ENCODE assay signal across 8 mouse cellular contexts in genomic region chr17:34120180-34120723, GRCm38 (mm10). TPM values are rescaled to one million over a fixed set of nuclear protein-coding genes. Genes with fewer than 3 reads are reported as not detected.
DNase-seq lines count a peak whose midpoint lies in the region; ATAC-seq and TF ChIP-seq lines count a peak whose summit lies in the region.

No protein-coding gene starts in this region.

- DNase-seq in T-cell, adult 2 months (ENCODE audit: low spot score) = peak; percentile 61
- peak; percentile 84 to 90 for DNase-seq in cerebellum, postnatal 36 days
- DNase-seq in gastrocnemius, adult 2 months = peak; percentile 96
- DNase-seq in hindbrain, postnatal 0 days (ENCODE audit: low spot score) = peak; percentile 93
- peak; percentile 89 to 90 for DNase-seq in left cerebral cortex, postnatal 14 days (ENCODE audit: low spot score in 2 of 2)
- peak; percentile 87 to 90 for DNase-seq in right cerebral cortex, postnatal 36 days (ENCODE audit: low spot score in 2 of 2)
- DNase-seq in urinary bladder, postnatal 36 days (ENCODE audit: low spot score in 2 of 2) = peak; percentile 75 to 90

- peak; percentile 10; the same call in 1 of the 2 replicates for ATAC-seq in hindbrain, postnatal 0 days
- 0 out of 2 replicates have a peak, but pooled peaks have one; percentile 1 for ATAC-seq in megakaryocyte progenitor cell, adult 5-6 weeks (replicated peaks; ENCODE audit: poor library complexity)

- no peaks in the 10 kb centered on the region for H3K9me3 ChIP-seq in hindbrain, postnatal 0 days (ENCODE audit: low read length)

- peak overlapping the region; percentile 95 for H3K9ac ChIP-seq in hindbrain, postnatal 0 days (replicated peaks; ENCODE audit: low read length)

- H3K4me3 ChIP-seq in gastrocnemius, adult 2 months = peak overlapping the region; percentile 81
- H3K4me3 ChIP-seq in hindbrain, postnatal 0 days (ENCODE audit: low read length) = peak overlapping the region; percentile 91

- WGBS in hindbrain, postnatal 0 days = under 1% methylated on average over 30 of the region's 42 CpGs

- peak overlapping the region; percentile 98 for H3K4me2 ChIP-seq in hindbrain, postnatal 0 days (ENCODE audit: low read depth, low read length)

- no peak for TF ChIP-seq CTCF in gastrocnemius, adult 2 months (IDR thresholded peaks at IDR 0.05)
- TF ChIP-seq CTCF in hindbrain, postnatal 0 days (IDR thresholded peaks at IDR 0.05; ENCODE audit: low read depth) = no peak

- peak overlapping the region; percentile 99 for H3K27ac ChIP-seq in gastrocnemius, adult 2 months
- peak overlapping the region; percentile 100 for H3K27ac ChIP-seq in hindbrain, postnatal 0 days

- peaks cover 7% of the 10 kb centered on the region; the same call in 1 of the 2 replicates for H3K4me1 ChIP-seq in hindbrain, postnatal 0 days (ENCODE audit: insufficient read depth, low read length)

- intact Hi-C loops in gastrocnemius, adult 2 months (cut with DNase I) = loop anchor here (5.0 kb wide), 1 partner anchor 88 kb away; the partner anchor contains the start of genes Rxrb and Slc39a7
- intact Hi-C loops in left cerebral cortex, postnatal 14 days (cut with DNase I) = loop anchor here (5.0 kb wide), 1 partner anchor 472 kb away; the partner anchor contains the start of gene Pbx2

- peaks cover 17% of the 10 kb centered on the region; the same call in 1 of the 2 replicates for H3K36me3 ChIP-seq in hindbrain, postnatal 0 days (ENCODE audit: insufficient read depth, low read length)

- no peaks in the 10 kb centered on the region for H3K27me3 ChIP-seq in hindbrain, postnatal 0 days (ENCODE audit: insufficient read depth, low read length)

RNA-seq across cellular contexts. Expression of gene H2-DMa, which starts 0.9 kb away (rescaled TPM):
- total RNA-seq in gastrocnemius, adult 2 months (2021) = 1 to 10 TPM; 3.0 to 3.1 TPM
- 30.9 and 31.3 TPM in 2 replicates for total RNA-seq in hindbrain, postnatal 0 days (2014; rRNA removed)
- 23.5 and 24.1 TPM in 2 replicates for polyA plus RNA-seq in hindbrain, postnatal 0 days (2015; fragmentation: Nextera tagmentation; extraction: Ambion mirVana)
- total RNA-seq in left cerebral cortex, postnatal 14 days (2021) = 10 to 100 TPM; 25.8 to 29.1 TPM
- total RNA-seq in megakaryocyte progenitor cell, adult 5-6 weeks (2015) = 72.0 and 74.5 TPM in 2 replicates
- total RNA-seq in megakaryocyte progenitor cell, adult 5-6 weeks (2017) = 56.5 and 61.1 TPM in 2 replicates

RNA-seq across cellular contexts. Expression of gene Brd2, which starts 2.2 kb away (rescaled TPM):
- 10 to 100 TPM; 70.3 to 88.9 TPM for total RNA-seq in gastrocnemius, adult 2 months (2021)
- 180 and 195 TPM in 2 replicates for total RNA-seq in hindbrain, postnatal 0 days (2014; rRNA removed)
- 101 and 108 TPM in 2 replicates for polyA plus RNA-seq in hindbrain, postnatal 0 days (2015; fragmentation: Nextera tagmentation; extraction: Ambion mirVana)
- total RNA-seq in left cerebral cortex, postnatal 14 days (2021) = 100 to 1,000 TPM; 231 to 249 TPM
- total RNA-seq in megakaryocyte progenitor cell, adult 5-6 weeks (2015) = 269 and 306 TPM in 2 replicates
- 260 and 284 TPM in 2 replicates for total RNA-seq in megakaryocyte progenitor cell, adult 5-6 weeks (2017)

RNA-seq across cellular contexts. Expression of gene H2-DMb2, which starts 22.9 kb away (rescaled TPM):
- total RNA-seq in gastrocnemius, adult 2 months (2021) = under 1 TPM; 0.46 to 0.47 TPM
- total RNA-seq in hindbrain, postnatal 0 days (2014; rRNA removed) = 0.16 TPM in 1 of 2 replicates, not detected in the other
- polyA plus RNA-seq in hindbrain, postnatal 0 days (2015; fragmentation: Nextera tagmentation; extraction: Ambion mirVana) = 0.58 and 0.59 TPM in 2 replicates
- 1 to 10 TPM; 1.0 to 1.1 TPM for total RNA-seq in left cerebral cortex, postnatal 14 days (2021)
- 3.9 and 5.8 TPM in 2 replicates for total RNA-seq in megakaryocyte progenitor cell, adult 5-6 weeks (2015)
- total RNA-seq in megakaryocyte progenitor cell, adult 5-6 weeks (2017) = 6.7 and 8.5 TPM in 2 replicates

RNA-seq across cellular contexts. Expression of gene H2-Oa, which starts 28.1 kb away (rescaled TPM):
- total RNA-seq in gastrocnemius, adult 2 months (2021) = not detected
- not detected in 2 replicates for total RNA-seq in hindbrain, postnatal 0 days (2014; rRNA removed)
- polyA plus RNA-seq in hindbrain, postnatal 0 days (2015; fragmentation: Nextera tagmentation; extraction: Ambion mirVana) = 0.23 and 0.31 TPM in 2 replicates
- under 1 TPM in 1 of 2 experiments, not detected in 1; 0.32 TPM for total RNA-seq in left cerebral cortex, postnatal 14 days (2021)
- 7.7 and 9.6 TPM in 2 replicates for total RNA-seq in megakaryocyte progenitor cell, adult 5-6 weeks (2015)
- total RNA-seq in megakaryocyte progenitor cell, adult 5-6 weeks (2017) = 2.7 TPM in 2 replicates

RNA-seq across cellular contexts. Expression of gene H2-DMb1, which starts 32.6 kb away (rescaled TPM):
- total RNA-seq in gastrocnemius, adult 2 months (2021) = under 1 TPM; 0.38 to 0.61 TPM
- total RNA-seq in hindbrain, postnatal 0 days (2014; rRNA removed) = 1.8 and 3.0 TPM in 2 replicates
- polyA plus RNA-seq in hindbrain, postnatal 0 days (2015; fragmentation: Nextera tagmentation; extraction: Ambion mirVana) = 1.4 and 1.8 TPM in 2 replicates
- total RNA-seq in left cerebral cortex, postnatal 14 days (2021) = 1 to 10 TPM; 1.1 to 1.6 TPM
- 36.2 and 39.4 TPM in 2 replicates for total RNA-seq in megakaryocyte progenitor cell, adult 5-6 weeks (2015)
- total RNA-seq in megakaryocyte progenitor cell, adult 5-6 weeks (2017) = 47.0 and 60.3 TPM in 2 replicates

Comparison
In these comparisons a context has a peak if more than half of its experiments do, and no peak if none do; other contexts are left out.
1. Peak in every context shown above with its lines: DNase-seq, ATAC-seq, H3K4me3 ChIP-seq and H3K27ac ChIP-seq.